12 mouse cellular contexts compared by ENCODE assay signal in the genomic region with DNA sequence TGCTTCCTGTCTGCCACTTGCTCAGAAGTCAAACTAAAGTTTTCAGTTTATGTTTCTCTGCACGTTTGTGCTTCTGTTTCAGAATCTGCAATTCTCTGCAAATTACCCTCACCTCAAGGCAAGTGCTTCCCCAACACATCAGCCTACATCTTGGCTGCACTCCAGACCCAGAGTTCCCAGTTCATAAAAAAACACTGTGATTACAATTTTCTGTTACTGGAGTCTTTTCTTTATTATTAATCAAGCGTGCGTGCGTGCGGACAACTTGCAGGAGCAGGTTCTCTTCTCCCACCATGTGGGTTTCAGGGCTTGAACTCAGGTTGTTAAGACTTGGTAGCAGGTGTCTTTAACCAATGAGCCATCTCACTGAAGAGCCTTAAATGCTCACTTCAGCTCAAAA. TPM values are rescaled to one million over a fixed set of nuclear protein-coding genes. Genes with fewer than 3 reads are reported as not detected.
DNase-seq lines count a peak whose midpoint lies in the region; ATAC-seq lines count a peak whose summit lies in the region.
"Had no signal": no experiment of that assay in that cellular context is flagged by ENCODE, and none has a peak within 500 bp of the region (broad histone marks: within the 10 kb centered on the region; RNA-seq: fewer than 3 reads in every experiment).

No protein-coding gene starts in this region.

- ATAC-seq in heart, embryonic 11.5 days (replicated peaks; ENCODE audit: insufficient number of reproducible peaks, low FRiP score, low TSS enrichment) = no peak

- H3K4me3 ChIP-seq in heart, embryonic 11.5 days (ENCODE audit: low read depth, low read length) = no peak overlapping the region
- H3K4me3 ChIP-seq: embryonic facial prominence, embryonic 13.5 days had no signal

- H3K27ac ChIP-seq in heart, embryonic 11.5 days (ENCODE audit: low read depth, low read length) = no peak overlapping the region
- H3K27ac ChIP-seq: embryonic facial prominence, embryonic 13.5 days had no signal

- H3K4me2 ChIP-seq in heart, embryonic 11.5 days = no peak overlapping the region
- H3K4me2 ChIP-seq: embryonic facial prominence, embryonic 13.5 days had no signal

- DNase-seq in heart, adult 18-20 months = peak; percentile 19 to 28
- peak; percentile 16 to 21 for DNase-seq in left cerebral cortex, adult 18-20 months (ENCODE audit: low spot score in 2 of 2)
- DNase-seq in left cerebral cortex, adult 8-10 months (ENCODE audit: low spot score in 2 of 2) = no peak
- peak; percentile 22 for DNase-seq in MN1 (ENCODE audit: low spot score)
- DNase-seq in brain, adult 2 months (ENCODE audit: low read depth, low spot score) = peak; percentile 58
- no peak for DNase-seq in urinary bladder, postnatal 10 days (ENCODE audit: low spot score)
- no peak for DNase-seq in B cell, adult 2 months
- DNase-seq: cerebellum, adult 9-10 months; liver; thymus, adult 2 months had no signal

- peaks cover 3% of the 10 kb centered on the region; the same call in 1 of the 2 replicates for H3K4me1 ChIP-seq in heart, embryonic 11.5 days (ENCODE audit: control insufficient read depth, insufficient read depth, low read length)

- H3K9me3 ChIP-seq in heart, embryonic 11.5 days (replicated peaks; ENCODE audit: control insufficient read depth, low read length) = no peaks in the 10 kb centered on the region
- H3K9me3 ChIP-seq: embryonic facial prominence, embryonic 13.5 days had no signal

- H3K27me3 ChIP-seq in heart, embryonic 11.5 days (ENCODE audit: control insufficient read depth, insufficient read depth, low read length) = no peaks in the 10 kb centered on the region
- H3K27me3 ChIP-seq: embryonic facial prominence, embryonic 13.5 days had no signal

- H3K9ac ChIP-seq in heart, embryonic 11.5 days (ENCODE audit: low read depth, low read length) = no peak overlapping the region
- H3K9ac ChIP-seq: embryonic facial prominence, embryonic 13.5 days had no signal

- 86% methylated on average over 5 of the region's 5 CpGs for WGBS in heart, embryonic 11.5 days (ENCODE audit: insufficient replicate concordance)

- H3K36me3 ChIP-seq in heart, embryonic 11.5 days (ENCODE audit: control insufficient read depth, insufficient read depth, low read length) = no peaks in the 10 kb centered on the region
- H3K36me3 ChIP-seq: embryonic facial prominence, embryonic 13.5 days had no signal

RNA-seq across cellular contexts. Expression of a gene that starts 34.9 kb away (rescaled TPM):
- total RNA-seq in heart, adult 18-20 months (2021) = 10 to 100 TPM; 97.3 to 98.3 TPM
- 61.3 and 74.9 TPM in 2 replicates for polyA plus RNA-seq in heart, embryonic 11.5 days (2014; fragmentation: Nextera tagmentation; extraction: Ambion mirVana)
- 100 to 1,000 TPM; 138 to 139 TPM for total RNA-seq in left cerebral cortex, adult 18-20 months (2021)
- 100 to 1,000 TPM; 139 to 145 (median 142) TPM for total RNA-seq in left cerebral cortex, adult 8-10 months (2022)

Comparison
In these comparisons a context has a peak if more than half of its experiments do, and no peak if none do; other contexts are left out.
1. DNase-seq: peak in heart, adult 18-20 months (2 of 2), left cerebral cortex, adult 18-20 months (2 of 2), MN1 (single experiment) and brain, adult 2 months (single experiment); none in left cerebral cortex, adult 8-10 months (0 of 2), urinary bladder, postnatal 10 days (single experiment) and B cell, adult 2 months (0 of 2).